Mouse (Mus musculus) liver, embryonic 14.5 days (tissue): Measurements from ENCODE around the gene Zbtb4.

Experiments used
- CTCF ChIP-seq: IDR thresholded peaks from 2 replicates; pipeline ENCODE4 v1.5.1; 2016; ENCODE audit warnings: antibody characterized with exemption, low read depth, control low read depth
- EP300 ChIP-seq: IDR thresholded peaks from 2 replicates; pipeline ENCODE4 v1.6.1; 2016; ENCODE audit warnings: antibody characterized with exemption, low read depth

DNA sequence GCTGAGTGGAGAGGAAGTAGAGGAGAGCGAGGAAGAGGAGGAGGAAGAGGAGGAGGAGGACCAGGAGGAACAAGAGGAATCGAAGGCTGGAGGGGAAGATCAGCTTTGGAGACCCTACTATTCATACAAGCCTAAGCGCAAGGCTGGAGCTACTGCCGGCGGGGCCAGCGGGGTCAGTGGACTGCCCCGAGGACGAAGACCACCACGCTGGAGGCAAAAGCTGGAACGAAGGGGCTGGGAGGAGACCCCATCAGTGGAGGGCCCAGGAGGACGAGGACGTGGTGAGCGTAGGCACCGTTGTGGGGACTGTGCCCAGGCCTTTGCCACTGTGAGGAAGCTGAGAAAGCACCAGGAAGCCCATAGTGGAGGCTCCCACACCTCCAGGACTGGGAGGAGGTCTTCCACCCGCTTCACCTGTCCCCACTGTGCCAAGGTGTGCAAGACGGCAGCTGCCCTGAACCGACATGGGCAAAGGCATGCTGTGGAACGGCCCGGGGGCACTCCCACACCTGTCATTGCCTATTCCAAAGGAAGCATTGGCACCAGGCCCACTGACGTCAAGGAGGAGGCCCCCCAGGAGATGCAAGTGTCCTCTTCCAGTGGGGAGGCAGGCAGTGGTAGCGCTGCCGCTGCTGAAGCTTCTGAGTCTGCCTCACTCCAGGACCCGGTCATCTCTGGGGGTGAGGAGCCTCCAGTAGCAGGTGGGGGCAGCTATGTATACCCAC lies 12.7 kb downstream of the Zbtb4 start:
- no peak for TF ChIP-seq CTCF
- no peak for TF ChIP-seq EP300
